Mouse (Mus musculus) left cerebral cortex, adult 2 months (tissue): ENCODE results near the gene Pi16. TPM values are rescaled to one million over a fixed set of nuclear protein-coding genes. Genes with fewer than 3 reads are reported as not detected.
"Not testable (repeated sequence)": the region's sequence is repeated elsewhere in the genome, so short reads cannot be mapped to it uniquely, and the experiment has no call there.

ENCODE experiments used
- DNase-seq, 2 experiments: peaks; one replicate each; pipeline ENCODE4 v3.0.0; 2021 to 2022; ENCODE audit warnings: low spot score in 2 of 2, mixed read lengths in 1 of 2; ENCODE audit errors: extremely low spot score in 1 of 2
- H3K27ac ChIP-seq: fragments of 200-600 bp; 2 replicates; pipeline ENCODE4 v1.8.1; 2022
- H3K4me3 ChIP-seq: fragments of 200-600 bp; 2 replicates; pipeline ENCODE4 v1.8.1; 2022
- CTCF ChIP-seq: fragments of 200-600 bp; IDR thresholded peaks from 2 replicates; pipeline ENCODE4 v1.8.1; 2022; ENCODE audit warnings: antibody characterized with exemption, mild to moderate bottlenecking, moderate library complexity
- intact Hi-C: fragments of 180-260 bp; cut with DNase I; formaldehyde crosslinking; loops from one replicate; pipeline ENCODE4 v1.15.1; 2025
- long read RNA-seq, 2 experiments: library from polyadenylated mRNA; stranded (forward); transcript quantifications; one replicate each; pipeline ENCODE4 v2.0.0; 2021; ENCODE audit warnings: borderline mapping rate in 2 of 2
- total RNA-seq, 2 experiments: library from RNA; stranded (reverse); gene quantifications; 2 replicates each; pipeline ENCODE4 v1.2.3; 2021

The Pi16 gene
- 1 to 10 TPM; 1.2 to 1.4 TPM for total RNA-seq
- long read RNA-seq, experiment 1, partial matches to known transcripts: 2 of 2 reads
- long read RNA-seq, experiment 1, other reads (novel, unspliced or antisense): 0 of 2 reads
- long read RNA-seq, experiment 2, partial matches to known transcripts: 1 of 2 reads
- long read RNA-seq, experiment 2, other reads (novel, unspliced or antisense): 0 of 2 reads

GRCm38 (mm10) chr17:29317380-29317779, at the start of gene Pi16:
Pi16 (plus strand) TSS chr17:29317680.
- DNase-seq, H3K4me3 ChIP-seq, intact Hi-C loops, H3K27ac ChIP-seq: not testable (repeated sequence)

DNA sequence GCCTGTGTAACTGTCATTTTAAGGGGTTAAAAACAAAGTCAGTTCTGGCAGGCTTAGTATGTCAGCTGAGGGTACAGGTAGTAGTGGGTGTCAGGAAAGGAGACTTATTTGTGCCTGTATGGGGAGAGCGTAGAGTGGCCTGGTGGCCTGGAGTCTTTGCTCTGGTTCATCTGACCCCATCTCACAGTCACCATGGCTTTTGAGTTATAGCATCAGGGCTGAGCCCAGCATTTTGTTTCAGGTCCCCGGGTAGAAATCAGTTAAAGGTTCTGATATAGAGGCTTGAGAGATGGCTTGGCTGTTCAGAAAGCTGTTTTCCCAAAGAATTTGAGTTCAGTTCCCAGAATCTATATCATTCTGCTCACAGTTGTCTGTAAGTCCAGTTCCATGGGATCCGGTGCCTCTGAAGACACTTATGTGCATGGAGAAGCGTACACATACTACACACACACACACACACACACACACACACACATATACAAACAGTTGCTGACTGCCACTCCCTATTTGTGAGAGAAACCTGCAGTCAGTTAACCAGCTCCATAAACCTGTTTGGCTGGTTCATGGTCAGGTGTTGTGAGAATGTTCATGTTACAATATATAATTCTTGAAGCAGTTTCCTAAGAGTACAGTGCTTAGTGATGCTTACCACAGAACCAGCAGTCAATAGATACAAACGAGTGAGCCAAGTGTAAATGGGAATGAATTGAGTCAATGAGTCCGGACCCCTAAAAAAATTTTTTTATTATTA, 49.4 kb upstream of the Pi16 start:
- no peak for DNase-seq
- no peak for TF ChIP-seq CTCF
- Histone ChIP-seq H3K4me3 (peak overlapping the region; percentile 84), H3K27ac (peak overlapping the region; percentile 89)
- intact Hi-C loops: loop anchor here (2.0 kb wide), 3 partner anchors 79 to 223 kb away; partner anchors contain the start of genes Mtch1 and Pim1

- intact Hi-C loops: loop anchor here (2.0 kb wide), 3 partner anchors 78 to 222 kb away; partner anchors contain the start of genes Mtch1 and Pim1
Measured at GRCm38 (mm10) chr17:29268682-29269348, 48.7 kb upstream of the Pi16 start, which contains the start of gene BC004004. BC004004 (plus strand) TSS chr17:29268788.

DNA sequence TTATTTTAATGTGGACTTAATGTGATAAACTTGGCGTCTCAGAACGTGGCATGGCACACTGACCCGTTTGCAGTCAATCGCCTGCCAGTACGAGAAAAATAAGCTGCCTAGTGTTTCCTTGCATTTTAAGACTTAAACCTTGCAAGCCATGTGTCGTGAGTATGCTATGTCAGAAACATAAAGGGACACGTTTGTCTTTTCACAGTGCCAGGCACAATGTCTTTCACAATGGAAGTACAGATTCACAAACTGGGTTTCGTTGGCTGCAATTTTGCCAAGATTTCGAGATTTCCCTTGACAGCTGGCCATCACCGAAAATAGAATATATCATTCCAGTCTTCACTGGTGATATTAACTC, 48.2 kb upstream of the Pi16 start:
- peak overlapping the region; percentile 84 for H3K4me3 ChIP-seq
- peak overlapping the region; percentile 89 for H3K27ac ChIP-seq
- TF ChIP-seq CTCF: no peak
- DNase-seq: no peak
- intact Hi-C loops: loop anchor here (2.0 kb wide), 3 partner anchors 77 to 221 kb away; partner anchors contain the start of genes Mtch1 and Pim1

More at GRCm38 (mm10) chr17:29268682-29269348, 48.7 kb upstream of the Pi16 start, which contains the start of gene BC004004:
- H3K27ac ChIP-seq: peak within 1 kb of the TSS; percentile 89
- H3K4me3 ChIP-seq: peak within 1 kb of the TSS; percentile 84
- peak; percentile 90 for TF ChIP-seq CTCF
- DNase-seq: peak; percentile 90 to 94

- Histone ChIP-seq H3K4me3 (no peak overlapping the region), H3K27ac (no peak overlapping the region)
- DNase-seq: no peak
- no peak for TF ChIP-seq CTCF
- intact Hi-C loops: no loop called here
Measured at GRCm38 (mm10) chr17:29270148-29270698, 47.3 kb upstream of the Pi16 start.

DNA sequence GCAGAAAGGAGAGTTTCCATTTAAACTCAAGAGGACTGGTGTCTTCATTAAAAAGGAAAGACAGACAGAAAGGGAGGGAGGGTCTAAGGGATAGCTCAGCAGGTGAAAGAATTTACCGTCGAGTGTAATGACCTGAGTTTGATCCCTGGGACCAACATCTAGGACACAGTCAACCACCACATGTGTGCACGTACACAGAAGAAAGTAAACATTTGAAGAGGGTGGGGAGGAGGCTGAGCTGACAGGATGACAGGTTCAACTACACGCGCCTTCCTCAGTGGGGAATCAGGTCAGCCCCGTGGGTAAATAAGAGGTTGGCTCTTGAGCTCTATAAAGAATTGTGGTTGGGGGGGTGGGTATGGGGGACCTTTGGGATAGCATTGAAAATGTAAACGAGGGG, 44.3 kb upstream of the Pi16 start:
- TF ChIP-seq CTCF: no peak
- DNase-seq: no peak
- intact Hi-C loops: no loop called here

GRCm38 (mm10) chr17:29273889-29274288, 43.6 kb upstream of the Pi16 start:
- no peak for TF ChIP-seq CTCF
- Histone ChIP-seq H3K27ac (no peak overlapping the region), H3K4me3 (no peak overlapping the region)
- intact Hi-C loops: no loop called here
- no peak for DNase-seq

More for the DNA sequence above, 44.3 kb upstream of the Pi16 start:
- Histone ChIP-seq H3K27ac (no peak overlapping the region), H3K4me3 (no peak overlapping the region)

DNA sequence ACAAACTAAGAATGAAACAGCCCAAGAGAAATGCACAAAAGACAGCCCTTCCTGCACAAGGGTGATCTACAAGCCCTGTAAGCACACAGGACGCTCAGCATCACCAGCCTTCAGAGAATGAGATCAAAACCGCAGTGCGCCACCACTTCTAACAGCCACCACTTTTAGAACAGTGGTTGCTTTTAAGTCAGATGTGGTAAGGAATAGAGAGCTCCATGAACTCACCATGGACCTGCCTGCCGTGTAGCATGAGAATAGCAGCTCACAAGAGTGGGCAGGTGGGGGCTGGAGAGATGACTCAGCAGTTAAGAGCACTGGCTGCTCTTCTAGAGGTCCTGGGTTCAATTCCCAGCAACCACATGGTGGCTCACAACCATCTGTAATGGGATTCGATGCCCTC, 37.1 kb upstream of the Pi16 start:
- Histone ChIP-seq H3K4me3 (no peak overlapping the region), H3K27ac (no peak overlapping the region)
- intact Hi-C loops: no loop called here
- no peak for DNase-seq
- TF ChIP-seq CTCF: no peak

DNA sequence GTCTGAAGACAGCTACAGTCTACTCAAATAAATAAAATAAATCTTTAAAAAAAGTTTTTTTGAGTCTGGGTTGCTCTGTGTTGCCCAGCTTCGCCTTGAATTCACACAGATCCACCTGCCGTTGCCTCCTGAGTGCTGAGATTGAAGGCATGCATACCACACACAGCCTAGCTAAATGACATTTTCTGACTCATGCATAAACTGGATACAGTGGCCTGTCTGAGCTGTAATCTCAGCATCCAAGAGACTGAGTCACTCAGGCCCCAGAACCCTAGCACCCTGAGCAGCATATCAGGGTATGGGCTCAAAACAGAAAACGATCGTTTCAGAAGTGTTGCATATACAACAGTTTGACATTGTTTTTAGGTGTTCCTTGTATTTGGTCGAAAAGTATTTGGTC, 35.9 kb upstream of the Pi16 start:
- no peak for DNase-seq
- Histone ChIP-seq H3K27ac (no peak overlapping the region), H3K4me3 (no peak overlapping the region)
- intact Hi-C loops: no loop called here
- TF ChIP-seq CTCF: no peak

- H3K27ac ChIP-seq: no peak overlapping the region
- H3K4me3 ChIP-seq: no peak overlapping the region
- intact Hi-C loops: no loop called here
Measured at GRCm38 (mm10) chr17:29282216-29282952, 35.1 kb upstream of the Pi16 start.

GRCm38 (mm10) chr17:29291793-29292192, 25.7 kb upstream of the Pi16 start:
- no peak for DNase-seq
- intact Hi-C loops: no loop called here
- H3K4me3 ChIP-seq: no peak overlapping the region
- H3K27ac ChIP-seq: no peak overlapping the region
- no peak for TF ChIP-seq CTCF

More at GRCm38 (mm10) chr17:29282216-29282952, 35.1 kb upstream of the Pi16 start:
- no peak for DNase-seq
- no peak for TF ChIP-seq CTCF
